Comparison of ENCODE assay signal across 11 mouse cellular contexts in genomic region chr1:126656246-126656645, GRCm38 (mm10).
DNase-seq lines count a peak whose midpoint lies in the region; ATAC-seq and TF ChIP-seq lines count a peak whose summit lies in the region.
"Had no signal": no experiment of that assay in that cellular context is flagged by ENCODE, and none has a peak within 500 bp of the region (broad histone marks: within the 10 kb centered on the region; RNA-seq: fewer than 3 reads in every experiment).

No protein-coding gene starts in this region.

- no peak overlapping the region for H3K27ac ChIP-seq in heart, embryonic 12.5 days (ENCODE audit: poor library complexity, severe bottlenecking)
- no peak overlapping the region for H3K27ac ChIP-seq in embryonic facial prominence, embryonic 15.5 days (replicated peaks)
- H3K27ac ChIP-seq in layer of hippocampus, adult 2 months: peak overlapping the region; percentile 50
- no peak overlapping the region for H3K27ac ChIP-seq in liver, embryonic 11.5 days (ENCODE audit: low read depth, low read length)

- no peaks in the 10 kb centered on the region for H3K36me3 ChIP-seq in heart, embryonic 12.5 days
- H3K36me3 ChIP-seq in embryonic facial prominence, embryonic 15.5 days: no peaks in the 10 kb centered on the region
- no peaks in the 10 kb centered on the region for H3K36me3 ChIP-seq in liver, embryonic 11.5 days (ENCODE audit: control insufficient read depth, insufficient read depth, low read length)

- peaks cover 21% of the 10 kb centered on the region for H3K4me1 ChIP-seq in heart, embryonic 12.5 days (replicated peaks)
- no peaks in the 10 kb centered on the region for H3K4me1 ChIP-seq in embryonic facial prominence, embryonic 15.5 days
- H3K4me1 ChIP-seq in liver, embryonic 11.5 days (replicated peaks; ENCODE audit: control insufficient read depth, insufficient read depth, low read length): 0 out of 2 replicates have a peak, but pooled peaks cover 4% of the 10 kb centered on the region

- H3K4me3 ChIP-seq in heart, embryonic 12.5 days: no peak overlapping the region
- no peak overlapping the region for H3K4me3 ChIP-seq in embryonic facial prominence, embryonic 15.5 days (replicated peaks)
- H3K4me3 ChIP-seq in layer of hippocampus, adult 2 months: no peak overlapping the region
- no peak overlapping the region for H3K4me3 ChIP-seq in liver, embryonic 11.5 days (ENCODE audit: low read depth, low read length)

- H3K9ac ChIP-seq in heart, embryonic 12.5 days: no peak overlapping the region
- H3K9ac ChIP-seq in embryonic facial prominence, embryonic 15.5 days: no peak overlapping the region
- H3K9ac ChIP-seq in liver, embryonic 11.5 days (ENCODE audit: low read depth, low read length): no peak overlapping the region
- H3K9ac ChIP-seq: lung, embryonic 14.5 days had no signal

- no peaks in the 10 kb centered on the region for H3K27me3 ChIP-seq in heart, embryonic 12.5 days (replicated peaks)
- no peaks in the 10 kb centered on the region for H3K27me3 ChIP-seq in embryonic facial prominence, embryonic 15.5 days
- H3K27me3 ChIP-seq in liver, embryonic 11.5 days (replicated peaks; ENCODE audit: control insufficient read depth, insufficient read depth, low read length): no peaks in the 10 kb centered on the region

- no peak overlapping the region for H3K4me2 ChIP-seq in heart, embryonic 12.5 days
- H3K4me2 ChIP-seq in embryonic facial prominence, embryonic 15.5 days (replicated peaks): no peak overlapping the region
- H3K4me2 ChIP-seq in liver, embryonic 11.5 days: no peak overlapping the region
- H3K4me2 ChIP-seq: lung, embryonic 14.5 days had no signal

- no peak for ATAC-seq in heart, embryonic 12.5 days (ENCODE audit: insufficient number of reproducible peaks, low FRiP score)
- ATAC-seq in embryonic facial prominence, embryonic 15.5 days (ENCODE audit: insufficient number of reproducible peaks, low FRiP score, low TSS enrichment, low read depth): peak; percentile 52; the same call in 1 of the 2 replicates
- ATAC-seq in liver, embryonic 11.5 days (replicated peaks; ENCODE audit: low FRiP score): no peak
- ATAC-seq: inflammation-experienced regulatory T-cells, adult 6 months had no signal

- DNase-seq in heart, adult 8-10 months (ENCODE audit: low spot score): peak; percentile 40
- peak; percentile 75 to 91 for DNase-seq in layer of hippocampus, adult 2 months (ENCODE audit: low spot score in 2 of 2)
- DNase-seq in right cerebral cortex, postnatal 10 days (ENCODE audit: low spot score in 2 of 2): peak; percentile 60 to 87
- no peak for DNase-seq in yolk sac, embryonic 10.5 days (ENCODE audit: low spot score)
- no peak for DNase-seq in testis, postnatal 14 days (ENCODE audit: low spot score)
- DNase-seq in liver, embryonic 11.5 days (ENCODE audit: low spot score): no peak
- DNase-seq: adrenal gland, postnatal 14 days; lung, embryonic 14.5 days had no signal

- TF ChIP-seq CTCF in layer of hippocampus, adult 2 months (conservative IDR thresholded peaks at IDR 0.05): peak; percentile 30

- WGBS in heart, embryonic 12.5 days: 84% methylated on average over 2 of the region's 2 CpGs
- 29% methylated on average over 2 of the region's 2 CpGs for WGBS in embryonic facial prominence, embryonic 15.5 days
- WGBS in liver, embryonic 11.5 days: 71% methylated on average over 2 of the region's 2 CpGs

- no peaks in the 10 kb centered on the region; the same call in 1 of the 2 replicates for H3K9me3 ChIP-seq in heart, embryonic 12.5 days (replicated peaks)
- H3K9me3 ChIP-seq in embryonic facial prominence, embryonic 15.5 days (replicated peaks): no peaks in the 10 kb centered on the region
- H3K9me3 ChIP-seq in liver, embryonic 11.5 days (ENCODE audit: control insufficient read depth, low read length): no peaks in the 10 kb centered on the region

Comparison
In these comparisons a context has a peak if more than half of its experiments do, and no peak if none do; other contexts are left out.
1. DNase-seq: peak in heart, adult 8-10 months (single experiment), layer of hippocampus, adult 2 months (2 of 2) and right cerebral cortex, postnatal 10 days (2 of 2); none in yolk sac, embryonic 10.5 days (single experiment), testis, postnatal 14 days (single experiment) and liver, embryonic 11.5 days (single experiment).